Mouse (Mus musculus): ENCODE data around the gene Sh3bp4. TPM values are rescaled to one million over a fixed set of nuclear protein-coding genes. Genes with fewer than 3 reads are reported as not detected.

Sh3bp4 gene
- total RNA-seq, 2 experiments from 2014 or later = 3.2 to 3.4 TPM

GRCm38 (mm10) chr1:89092442-89092991 lies 22.3 kb downstream of the Sh3bp4 start:
- DNase-seq = peak; percentile 58

GRCm38 (mm10) chr1:89093696-89094095 lies 23.5 kb downstream of the Sh3bp4 start:
- no peak for DNase-seq

- DNase-seq = no peak
Observed at GRCm38 (mm10) chr1:89094416-89094815, 24.2 kb downstream of the Sh3bp4 start.

- DNase-seq = no peak
Observed at GRCm38 (mm10) chr1:89095642-89096424, 25.6 kb downstream of the Sh3bp4 start.

- DNase-seq = no peak
Observed at GRCm38 (mm10) chr1:89102231-89103003, 32.2 kb downstream of the Sh3bp4 start.

GRCm38 (mm10) chr1:89103004-89103263 lies 32.7 kb downstream of the Sh3bp4 start:
- DNase-seq = no peak

- no peak for DNase-seq
Observed at GRCm38 (mm10) chr1:89103505-89103904, 33.3 kb downstream of the Sh3bp4 start.

GRCm38 (mm10) chr1:89104066-89104765 lies 34.0 kb downstream of the Sh3bp4 start:
- DNase-seq = peak; percentile 33

- DNase-seq = no peak
Observed at GRCm38 (mm10) chr1:89105891-89106830, 35.9 kb downstream of the Sh3bp4 start.

- no peak for DNase-seq
Observed at GRCm38 (mm10) chr1:89107466-89107865, 37.3 kb downstream of the Sh3bp4 start.

- no peak for DNase-seq
Observed at GRCm38 (mm10) chr1:89108340-89108896, 38.2 kb downstream of the Sh3bp4 start.

- DNase-seq = no peak
Observed at GRCm38 (mm10) chr1:89109767-89110166, 39.6 kb downstream of the Sh3bp4 start.

- no peak for DNase-seq
Observed at GRCm38 (mm10) chr1:89110767-89111534, 40.7 kb downstream of the Sh3bp4 start.

- no peak for DNase-seq
Observed at GRCm38 (mm10) chr1:89112544-89112943, 42.3 kb downstream of the Sh3bp4 start.

GRCm38 (mm10) chr1:89113731-89114130 lies 43.5 kb downstream of the Sh3bp4 start:
- DNase-seq = no peak

- DNase-seq = no peak
Observed at GRCm38 (mm10) chr1:89117062-89117461, 46.8 kb downstream of the Sh3bp4 start.

- no peak for DNase-seq
Observed at GRCm38 (mm10) chr1:89118076-89118475, 47.9 kb downstream of the Sh3bp4 start.

GRCm38 (mm10) chr1:89118836-89119235 lies 48.6 kb downstream of the Sh3bp4 start:
- DNase-seq = no peak

- DNase-seq = no peak
Observed at GRCm38 (mm10) chr1:89120290-89120689, 50.1 kb downstream of the Sh3bp4 start.

- no peak for DNase-seq
Observed at GRCm38 (mm10) chr1:89121466-89121865, 51.3 kb downstream of the Sh3bp4 start.

All from gastrocnemius, postnatal 25 days (tissue).